Mouse (Mus musculus) heart, embryonic 16.5 days (tissue): ENCODE data around the gene 4921501E09Rik. TPM values are rescaled to one million over a fixed set of nuclear protein-coding genes. Genes with fewer than 3 reads are reported as not detected.

Source experiments
- ATAC-seq: fragments of 200-750 bp; cut with Nextera tagmentation; replicated peaks from 2 replicates; pipeline ENCODE4 v1.8.0; 2017; ENCODE audit warnings: moderate number of reproducible peaks; ENCODE audit not compliant: insufficient read depth, low FRiP score; ENCODE audit errors: extremely low read depth
- H3K27ac ChIP-seq: fragments of 300-500 bp; sonication (generic); 2 replicates; pipeline ENCODE4 v1.5.1; 2014; ENCODE audit warnings: mild to moderate bottlenecking, low read length, control low read depth, moderate library complexity
- H3K27me3 ChIP-seq: fragments of 300-500 bp; sonication (generic); 2 replicates; pipeline ENCODE4 v1.6.1; 2014; ENCODE audit warnings: low read length, mixed read lengths; ENCODE audit not compliant: control insufficient read depth, insufficient read depth
- H3K36me3 ChIP-seq: fragments of 300-500 bp; sonication (generic); 2 replicates; pipeline ENCODE4 v1.6.1; 2014; ENCODE audit not compliant: control insufficient read depth, insufficient read depth
- H3K4me1 ChIP-seq: fragments of 300-500 bp; sonication (generic); 2 replicates; pipeline ENCODE4 v1.6.1; 2014; ENCODE audit warnings: low read length, mixed read lengths; ENCODE audit not compliant: control insufficient read depth, insufficient read depth
- H3K4me2 ChIP-seq: fragments of 300-500 bp; sonication (generic); 2 replicates; pipeline ENCODE4 v1.6.1; 2014; ENCODE audit warnings: low read depth, mild to moderate bottlenecking, control low read depth, low read length
- H3K4me3 ChIP-seq: fragments of 300-500 bp; sonication (generic); 2 replicates; pipeline ENCODE4 v1.5.1; 2014; ENCODE audit warnings: mild to moderate bottlenecking, control low read depth, low read length
- H3K9ac ChIP-seq: fragments of 300-500 bp; sonication (generic); 2 replicates; pipeline ENCODE4 v1.6.1; 2014; ENCODE audit warnings: low read length, control low read depth
- H3K9me3 ChIP-seq: fragments of 300-500 bp; sonication (generic); replicated peaks from 2 replicates; pipeline ENCODE4 v1.6.1; 2016; ENCODE audit warnings: low read length; ENCODE audit not compliant: control insufficient read depth
- WGBS: fragments of 180-500 bp; shearing (Covaris S2); extraction: QIAGEN DNeasy Blood & Tissue Kit; methylation state at CpG from one replicate; pipeline ENCODE4 v1.1.7; 2014; 5-methylcytosine and 5-hydroxymethylcytosine counted together
- polyA plus RNA-seq: library from polyadenylated mRNA; unstranded; fragments of >200 nt; fragmentation: Nextera tagmentation; extraction: Ambion mirVana; gene quantifications from 2 replicates; pipeline ENCODE4 v1.2.1, GENCODE M21; 2015

Gene 4921501E09Rik
- not detected in 2 replicates for polyA plus RNA-seq

DNA sequence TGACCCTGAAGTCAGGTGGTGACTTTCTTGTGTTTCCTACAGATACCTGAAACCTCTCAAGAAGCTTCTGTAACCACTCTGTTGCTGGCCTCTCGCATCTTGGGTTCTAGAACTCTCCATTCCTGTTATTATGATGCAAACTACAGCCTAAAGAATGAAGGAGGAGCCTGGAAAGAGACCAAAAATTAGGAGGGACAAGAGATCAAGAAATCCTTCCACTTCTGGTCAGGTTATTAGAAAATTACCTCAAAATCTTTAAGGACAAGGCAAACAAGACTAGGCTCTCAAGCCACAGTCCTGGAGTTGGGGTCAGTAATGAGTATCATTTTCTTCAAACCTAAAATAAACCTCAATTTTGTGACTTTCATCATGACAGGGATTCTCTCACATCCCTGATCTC lies at the start of gene 4921501E09Rik:
Gene 4921501E09Rik (minus strand): TSS at position 101 of the 400 bp plus-strand sequence.
- no peak within 1 kb of the TSS for H3K4me3 ChIP-seq
- no peaks in the 10 kb centered on the region for H3K4me1 ChIP-seq
- H3K27ac ChIP-seq: no peak within 1 kb of the TSS
- no peak for ATAC-seq
- 43% methylated on average over 1 of the region's 1 CpGs for WGBS
- no peak within 1 kb of the TSS for H3K4me2 ChIP-seq
- H3K9me3 ChIP-seq: 0 out of 2 replicates have a peak, but pooled peaks cover 2% of the 10 kb centered on the region
- no peaks in the 10 kb centered on the region for H3K36me3 ChIP-seq
- no peak within 1 kb of the TSS for H3K9ac ChIP-seq
- no peaks in the 10 kb centered on the region for H3K27me3 ChIP-seq

DNA sequence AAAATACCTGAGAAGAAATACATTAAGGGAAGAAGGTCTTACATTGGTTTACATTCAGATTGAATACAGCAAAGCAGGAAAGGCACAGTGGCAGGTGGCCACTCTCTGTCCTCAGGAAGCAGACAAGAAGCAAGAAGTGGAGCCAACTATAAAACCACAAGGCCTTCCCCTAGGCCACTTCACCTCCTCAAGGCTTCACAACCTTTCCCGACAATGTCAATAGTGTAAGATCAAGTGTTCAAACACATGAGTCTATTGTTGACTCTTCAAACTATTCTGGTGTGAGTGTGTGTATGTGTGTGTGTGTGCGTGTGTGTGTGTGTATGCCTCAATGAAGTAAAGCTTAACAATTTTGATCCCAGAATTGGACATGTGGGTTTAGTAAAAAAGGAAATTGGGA lies 29.5 kb upstream of the 4921501E09Rik start:
- Histone ChIP-seq H3K4me3 (no peak overlapping the region), H3K4me1 (peaks cover 7% of the 10 kb centered on the region), H3K36me3 (no peaks in the 10 kb centered on the region), H3K4me2 (no peak overlapping the region), H3K9me3 (no peaks in the 10 kb centered on the region), H3K27me3 (no peaks in the 10 kb centered on the region), H3K9ac (no peak overlapping the region), H3K27ac (no peak overlapping the region)
- ATAC-seq: no peak
- 87% methylated on average over 2 of the region's 2 CpGs for WGBS

DNA sequence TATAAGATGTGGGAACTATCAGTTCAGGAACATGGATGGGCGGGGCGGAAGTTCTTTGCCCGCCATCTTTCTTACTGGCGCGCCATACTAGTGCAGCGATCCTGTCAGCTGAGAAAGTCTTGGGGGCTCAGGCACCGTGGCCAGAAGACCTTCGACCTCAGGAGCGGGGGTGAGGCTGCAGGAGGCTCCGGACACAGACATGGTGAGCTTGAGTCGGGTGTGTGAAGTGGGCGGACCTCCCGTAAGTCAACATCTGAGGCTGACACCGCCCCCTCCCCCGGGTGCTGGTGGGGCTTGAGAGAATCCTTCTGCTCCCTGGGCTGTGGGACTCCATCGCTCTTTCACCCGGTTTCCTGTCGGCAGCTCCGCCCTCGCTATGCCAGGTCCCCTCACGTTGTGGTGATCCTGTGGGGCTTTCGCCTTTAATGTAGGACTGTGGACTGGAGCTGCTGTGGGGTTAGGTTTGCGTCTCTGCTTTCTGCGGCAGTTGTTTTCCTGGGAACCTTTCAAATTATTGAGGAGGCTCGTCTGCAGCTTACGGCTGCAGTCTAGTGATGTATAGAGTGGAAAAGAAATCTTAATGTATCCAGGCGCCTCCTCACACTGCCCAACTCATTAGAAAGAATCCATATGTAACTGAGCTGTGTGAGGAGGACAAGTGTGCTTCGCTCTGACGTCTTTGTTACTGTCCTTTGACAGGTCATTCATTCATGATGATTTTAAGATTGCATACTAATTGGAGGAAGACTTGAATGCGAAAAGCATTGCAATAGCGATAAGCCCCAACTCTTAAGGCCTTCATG lies 24.7 kb upstream of the 4921501E09Rik start:
- no peaks in the 10 kb centered on the region for H3K9me3 ChIP-seq
- no peaks in the 10 kb centered on the region for H3K27me3 ChIP-seq
- H3K4me3 ChIP-seq: peak overlapping the region; percentile 76
- peak; percentile 66 for ATAC-seq
- peak overlapping the region; percentile 80 for H3K4me2 ChIP-seq
- no peaks in the 10 kb centered on the region for H3K36me3 ChIP-seq
- peak overlapping the region; percentile 88 for H3K27ac ChIP-seq
- H3K9ac ChIP-seq: peak overlapping the region; percentile 78
- H3K4me1 ChIP-seq: peaks cover 9% of the 10 kb centered on the region
- 3% methylated on average over 31 of the region's 31 CpGs for WGBS

DNA sequence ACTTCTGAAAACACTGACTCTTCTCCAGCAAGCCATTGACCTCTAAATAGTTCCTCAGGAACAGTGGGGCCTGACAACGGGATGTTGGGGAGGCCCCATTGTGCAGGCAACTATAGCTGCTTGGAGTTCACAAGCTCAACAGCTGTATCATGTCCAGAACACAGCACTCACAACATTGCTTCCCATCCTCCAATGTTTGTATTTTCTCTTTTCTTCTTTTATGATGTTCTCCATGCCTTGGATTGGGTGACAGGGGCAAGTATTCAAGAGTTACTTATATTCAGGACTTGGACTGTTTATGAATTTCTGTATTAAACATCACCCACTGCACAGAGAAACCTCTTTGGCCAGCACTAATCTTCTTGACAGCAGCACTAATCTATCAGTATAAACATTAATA lies 23.8 kb upstream of the 4921501E09Rik start:
- 87% methylated on average over 1 of the region's 1 CpGs for WGBS

DNA sequence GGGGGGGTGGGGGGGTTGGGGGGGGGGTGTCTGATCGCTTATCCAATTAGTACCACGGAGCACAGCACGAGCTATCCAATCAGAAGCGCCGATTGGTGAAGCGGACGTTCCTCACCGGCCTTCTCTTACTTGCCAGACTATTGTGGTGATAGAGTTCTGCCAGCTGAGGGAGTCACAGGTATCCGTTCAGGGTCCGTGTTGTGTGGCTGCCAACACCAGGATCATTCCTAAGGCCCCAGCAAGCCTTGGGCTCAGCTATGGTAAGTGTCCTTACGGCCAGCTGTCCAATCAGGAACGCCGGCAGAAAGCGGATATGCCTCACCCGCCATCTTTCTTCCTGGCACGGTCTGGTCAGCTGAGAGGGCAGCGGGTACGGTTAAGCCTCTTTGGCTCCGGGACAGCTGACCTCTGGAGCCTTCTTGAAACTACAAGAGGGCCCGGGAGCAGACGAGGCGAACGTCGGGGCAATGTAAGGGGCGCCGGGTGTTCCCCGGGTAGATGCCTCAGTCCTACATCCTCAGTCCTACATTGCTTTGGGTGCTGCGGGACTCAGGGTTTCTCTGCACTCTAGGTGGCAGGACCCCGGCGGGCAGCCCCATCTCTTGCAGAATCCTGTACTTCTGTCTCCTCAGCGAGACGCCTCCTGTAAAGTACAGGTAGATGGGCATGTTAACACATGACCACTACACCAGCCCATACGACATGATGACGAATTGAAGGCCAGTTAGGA lies 21.5 kb upstream of the 4921501E09Rik start, which contains the start of gene Zfp563:
Gene Zfp563 (plus strand): TSS at position 91 of the 730 bp plus-strand sequence.
- Histone ChIP-seq H3K4me3 (peak within 1 kb of the TSS; percentile 77), H3K9me3 (no peaks in the 10 kb centered on the region), H3K9ac (peak within 1 kb of the TSS; percentile 85), H3K27me3 (no peaks in the 10 kb centered on the region; the same call in 1 of the 2 replicates), H3K36me3 (no peaks in the 10 kb centered on the region), H3K4me2 (peak within 1 kb of the TSS; percentile 74), H3K4me1 (peaks cover 9% of the 10 kb centered on the region), H3K27ac (peak within 1 kb of the TSS; percentile 80)
- WGBS: 5% methylated on average over 34 of the region's 34 CpGs
- ATAC-seq: peak; percentile 85

More for the DNA sequence above, 23.8 kb upstream of the 4921501E09Rik start:
- no peaks in the 10 kb centered on the region for H3K27me3 ChIP-seq
- no peaks in the 10 kb centered on the region for H3K36me3 ChIP-seq
- no peak overlapping the region for H3K27ac ChIP-seq
- H3K4me2 ChIP-seq: no peak overlapping the region
- no peak for ATAC-seq
- H3K9ac ChIP-seq: no peak overlapping the region
- no peaks in the 10 kb centered on the region for H3K9me3 ChIP-seq
- H3K4me1 ChIP-seq: peaks cover 9% of the 10 kb centered on the region
- H3K4me3 ChIP-seq: no peak overlapping the region

DNA sequence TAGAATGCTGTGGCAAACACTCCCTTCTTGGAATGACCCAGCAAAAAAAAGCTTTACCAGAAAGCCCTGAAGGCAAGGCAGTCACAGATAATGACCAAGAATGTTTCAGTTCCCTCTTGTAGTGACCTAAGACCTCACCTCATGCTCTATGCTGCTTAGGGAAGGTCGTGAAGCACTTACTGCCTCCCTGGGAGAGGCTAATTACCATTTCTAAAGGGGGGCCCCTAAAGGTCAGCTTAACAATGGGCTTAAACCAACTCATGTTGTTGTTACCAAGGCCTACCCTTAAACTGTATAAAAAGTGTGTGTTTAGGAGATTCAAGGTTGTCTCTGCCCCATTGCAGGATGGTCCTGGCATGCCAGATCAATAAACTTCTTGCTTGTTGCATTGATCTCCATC lies 4.9 kb downstream of the 4921501E09Rik start:
- WGBS: 3% methylated on average over 1 of the region's 1 CpGs
- no peaks in the 10 kb centered on the region for H3K36me3 ChIP-seq

DNA sequence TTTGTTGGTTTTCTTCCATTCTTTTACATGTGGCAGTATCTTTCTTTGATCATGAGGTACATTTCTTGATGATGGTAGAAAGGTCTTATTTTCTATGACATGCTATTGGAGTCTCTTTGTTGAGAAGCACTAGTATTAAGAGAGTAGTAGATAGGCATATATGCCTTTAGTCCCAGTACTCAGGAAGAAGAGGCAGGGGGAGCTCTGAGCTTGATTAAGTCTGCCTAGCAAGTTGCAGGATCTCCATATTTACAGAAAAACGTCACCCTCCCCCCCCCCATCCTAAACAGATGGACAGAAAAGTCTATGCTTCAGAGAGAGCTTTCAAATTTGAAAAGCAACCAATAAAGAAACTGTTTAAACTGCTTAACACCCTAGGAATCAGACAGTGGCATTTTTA lies 9.1 kb downstream of the 4921501E09Rik start:
- Histone ChIP-seq H3K4me2 (no peak overlapping the region), H3K27ac (no peak overlapping the region), H3K36me3 (no peaks in the 10 kb centered on the region), H3K9me3 (no peaks in the 10 kb centered on the region), H3K4me3 (no peak overlapping the region), H3K9ac (no peak overlapping the region), H3K4me1 (no peaks in the 10 kb centered on the region), H3K27me3 (no peaks in the 10 kb centered on the region)
- 13% methylated on average over 1 of the region's 1 CpGs for WGBS
- ATAC-seq: no peak

More for the DNA sequence above, 4.9 kb downstream of the 4921501E09Rik start:
- no peak for ATAC-seq
- no peak overlapping the region for H3K4me2 ChIP-seq
- H3K4me3 ChIP-seq: no peak overlapping the region
- no peaks in the 10 kb centered on the region for H3K4me1 ChIP-seq
- no peak overlapping the region for H3K9ac ChIP-seq
- H3K9me3 ChIP-seq: 0 out of 2 replicates have a peak, but pooled peaks cover 2% of the 10 kb centered on the region
- H3K27ac ChIP-seq: no peak overlapping the region
- no peaks in the 10 kb centered on the region for H3K27me3 ChIP-seq

DNA sequence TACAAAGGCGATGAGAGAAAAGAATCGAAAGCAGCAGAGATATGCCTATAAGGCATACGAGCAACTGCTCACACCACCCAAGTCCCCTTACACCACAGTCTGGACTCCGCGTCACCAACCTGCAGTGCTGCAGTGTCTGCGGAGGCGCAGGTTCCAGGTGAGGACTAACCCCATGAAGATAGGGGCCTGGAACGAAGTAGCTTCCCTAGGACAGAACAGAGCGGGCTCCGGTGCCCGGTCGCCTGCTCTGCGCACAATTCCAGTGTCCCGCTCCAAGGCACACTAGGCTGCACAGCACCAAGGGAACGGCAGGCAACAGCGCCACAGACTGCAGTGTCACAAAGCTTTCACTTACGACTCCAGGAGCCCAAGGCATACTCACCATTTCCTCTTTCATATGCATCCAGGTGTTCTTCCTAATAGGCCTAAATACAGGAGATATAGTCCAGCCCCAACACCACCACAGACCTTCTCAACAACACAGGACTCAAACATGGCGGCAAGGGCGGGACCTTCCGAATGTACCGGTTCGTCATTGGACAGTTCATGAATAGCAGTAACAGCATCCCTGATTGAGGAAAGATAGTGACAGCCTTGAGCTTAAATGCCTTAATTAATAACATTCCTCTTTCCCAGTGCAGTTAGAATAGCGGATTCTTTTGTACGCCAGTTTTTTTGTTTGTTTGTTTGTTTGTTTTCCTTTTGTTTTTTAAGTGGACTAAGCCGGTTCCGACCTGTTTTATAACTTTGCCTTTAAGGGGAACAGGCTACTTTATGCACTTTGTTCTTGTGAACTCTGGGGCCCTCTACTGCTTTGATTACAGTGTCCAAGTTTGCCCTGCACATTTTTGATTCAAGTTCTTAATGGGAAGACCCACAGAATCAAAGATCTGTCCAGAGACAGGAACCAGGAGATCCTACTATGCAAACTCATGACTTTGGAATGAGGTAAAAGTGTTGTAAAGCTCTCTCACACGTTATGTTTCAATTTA lies 34.7 kb downstream of the 4921501E09Rik start, which contains the start of gene Zfp763:
Gene Zfp763 (minus strand): TSS at position 503 of the 992 bp plus-strand sequence.
- H3K9ac ChIP-seq: peak within 1 kb of the TSS; percentile 74
- H3K4me1 ChIP-seq: peaks cover 5% of the 10 kb centered on the region
- H3K36me3 ChIP-seq: no peaks in the 10 kb centered on the region
- ATAC-seq: peak; percentile 96
- no peaks in the 10 kb centered on the region for H3K9me3 ChIP-seq
- 3% methylated on average over 27 of the region's 27 CpGs for WGBS
- H3K4me3 ChIP-seq: peak within 1 kb of the TSS; percentile 68
- H3K27ac ChIP-seq: peak within 1 kb of the TSS; percentile 87
- peak within 1 kb of the TSS; percentile 73 for H3K4me2 ChIP-seq
- no peaks in the 10 kb centered on the region for H3K27me3 ChIP-seq
